Mouse (Mus musculus) cerebellum, adult (tissue): ENCODE data around the gene Atg10.
A peak's percentile ranks its signal among the peaks of the same experiment; 100 is the strongest.

Experiments used
- ATAC-seq: cut with Nextera tagmentation; 2 replicates; pipeline ENCODE4 v1.9.2; 2017; ENCODE audit warnings: mild to moderate bottlenecking, moderate library complexity, mixed read lengths; ENCODE audit not compliant: insufficient number of reproducible peaks, low FRiP score, low TSS enrichment

Gene Atg10

DNA sequence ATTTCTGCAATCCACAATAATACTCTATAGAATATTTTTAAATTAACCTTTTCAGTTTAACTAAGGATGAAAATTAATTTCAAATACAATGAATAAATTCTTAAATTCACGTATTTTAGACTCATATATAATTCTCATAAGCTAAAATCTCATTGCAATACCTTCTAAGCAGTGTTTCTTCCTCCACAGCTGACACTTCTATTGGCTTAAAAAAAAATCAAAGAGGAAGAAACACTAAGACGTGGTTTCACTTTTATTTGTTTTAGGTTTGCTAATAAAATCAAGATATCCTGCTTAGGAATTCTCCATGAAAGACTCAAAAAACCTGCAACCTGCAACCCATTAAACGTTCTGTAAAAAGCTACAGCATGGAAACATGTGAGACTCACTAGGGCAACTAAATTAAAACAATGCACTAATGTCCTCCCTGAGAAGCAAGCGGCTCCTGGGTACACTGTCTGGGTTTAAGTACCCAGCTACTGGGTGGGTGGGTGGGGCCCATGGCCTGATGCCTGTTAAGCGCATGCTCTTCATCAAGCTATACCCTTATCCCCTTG is 90.4 kb downstream of the Atg10 start:
- ATAC-seq, result no peak

DNA sequence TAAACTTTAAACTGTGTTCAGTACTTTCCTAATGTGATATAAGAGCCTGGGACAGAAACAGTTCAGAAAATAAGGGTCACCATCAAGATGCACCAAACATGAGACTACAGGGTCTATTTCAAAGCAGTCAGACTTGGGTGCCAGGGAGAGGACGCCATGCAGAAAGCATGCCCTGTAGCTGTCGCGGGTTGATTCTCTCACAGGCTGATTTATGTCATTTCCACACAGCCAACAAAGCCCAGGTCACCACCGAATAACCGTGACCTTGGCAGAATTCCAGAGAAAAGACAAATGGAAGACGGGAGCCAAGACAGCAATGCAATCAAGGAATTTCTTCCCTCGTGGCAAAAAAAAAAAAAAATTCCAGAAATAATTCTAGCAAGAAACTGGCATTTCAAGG is 94.7 kb downstream of the Atg10 start:
- peak; percentile 46 for ATAC-seq

DNA sequence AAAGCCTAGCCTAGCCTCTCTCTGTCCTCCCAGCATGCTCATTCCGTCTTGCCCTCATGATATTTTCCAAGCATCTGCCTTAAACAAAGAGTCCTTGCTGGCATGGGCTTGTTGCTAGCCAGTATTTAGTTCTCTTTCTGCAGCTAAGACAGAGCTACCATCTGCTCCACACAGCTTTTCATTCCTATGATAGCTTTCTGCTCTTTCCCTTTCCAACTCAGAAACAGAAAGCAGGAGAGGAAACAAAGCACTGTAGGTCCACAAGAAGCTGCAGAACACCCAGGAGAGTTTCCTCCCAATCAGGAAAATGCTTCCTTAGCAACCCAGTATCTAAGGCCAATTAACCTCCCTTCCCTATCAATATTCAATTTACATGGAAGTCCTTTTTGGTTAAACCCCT is 95.2 kb downstream of the Atg10 start:
- peak; percentile 84 for ATAC-seq

GRCm38 (mm10) chr13:91118156-91118555 is 105.6 kb downstream of the Atg10 start:
- ATAC-seq, result no peak

DNA sequence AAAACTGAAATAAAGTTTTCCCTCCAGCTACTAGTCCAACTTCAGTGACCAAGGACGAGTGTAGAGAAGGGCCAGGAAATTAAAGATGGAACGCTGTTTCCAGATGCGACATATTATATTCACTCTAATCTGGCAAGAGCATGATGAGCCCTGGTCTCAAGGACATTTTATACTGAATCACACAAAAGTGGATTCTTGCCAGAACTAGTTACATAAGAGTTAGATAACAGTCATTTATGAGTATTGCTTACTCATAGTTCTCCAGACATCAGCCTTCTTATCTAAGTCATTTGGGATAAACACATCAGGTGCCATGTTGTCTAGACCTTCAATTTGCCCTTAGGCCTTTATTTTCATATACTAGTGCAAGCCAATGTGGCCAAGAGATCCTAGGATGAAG is 108.9 kb downstream of the Atg10 start:
- ATAC-seq, result no peak

- ATAC-seq, result no peak
Measured at GRCm38 (mm10) chr13:91107308-91107946, 116.3 kb downstream of the Atg10 start.

DNA sequence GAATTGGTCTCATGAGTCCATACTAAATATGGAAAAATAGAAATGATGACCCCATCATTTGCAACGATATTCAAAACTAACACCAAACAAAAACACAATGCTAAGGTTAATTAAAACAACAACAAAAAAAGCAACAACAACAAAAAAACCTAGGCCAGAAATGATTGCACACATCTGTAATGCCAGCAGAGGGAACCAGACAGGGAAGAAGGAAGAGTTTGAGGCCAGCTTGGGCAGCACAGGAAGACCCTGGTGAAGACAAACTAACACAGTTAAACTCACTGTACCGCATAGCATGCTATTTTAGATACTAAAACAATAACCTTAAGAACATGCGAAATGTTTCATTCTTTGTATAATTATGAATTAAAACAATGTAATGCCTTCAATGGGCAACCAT is 121.5 kb downstream of the Atg10 start:
- no peak for ATAC-seq

DNA sequence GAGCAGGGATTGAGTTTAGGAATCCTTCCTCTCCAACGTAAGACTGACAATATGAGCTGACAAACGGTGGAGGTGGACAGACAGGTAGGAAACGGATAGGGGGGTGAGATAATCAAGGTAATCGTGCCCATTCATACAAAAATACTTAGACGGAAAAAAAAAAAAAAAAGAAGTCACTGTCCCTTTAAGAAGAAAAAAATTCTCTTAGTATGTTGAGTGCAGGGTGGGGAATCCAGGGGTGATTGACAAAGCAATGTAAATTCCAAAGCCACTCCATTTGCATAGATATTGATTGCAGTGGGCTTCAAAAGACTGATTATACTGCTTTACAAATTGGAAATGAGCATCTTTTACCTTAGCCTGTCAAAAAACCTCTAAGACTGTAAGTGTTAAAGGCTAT is 123.4 kb downstream of the Atg10 start:
- no peak for ATAC-seq

DNA sequence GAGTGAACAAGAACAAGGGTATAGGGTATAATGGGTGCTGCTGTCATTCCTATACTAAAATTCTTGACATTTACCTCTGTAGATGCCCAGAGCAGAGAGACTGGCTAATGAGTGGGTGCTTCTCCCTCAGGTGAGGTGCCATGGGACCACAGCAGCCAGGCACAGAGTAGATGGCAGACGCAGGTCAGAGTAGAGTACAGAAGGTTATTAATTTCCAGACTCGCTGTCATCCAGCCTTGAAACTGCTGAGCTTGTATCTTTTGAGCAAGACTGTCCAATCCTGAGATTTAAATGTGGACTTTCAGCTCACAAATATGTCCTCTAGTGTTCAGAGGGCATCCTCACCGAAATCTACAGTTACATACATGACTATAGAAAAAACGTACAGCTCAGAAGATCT is 128.9 kb downstream of the Atg10 start:
- ATAC-seq, result no peak

DNA sequence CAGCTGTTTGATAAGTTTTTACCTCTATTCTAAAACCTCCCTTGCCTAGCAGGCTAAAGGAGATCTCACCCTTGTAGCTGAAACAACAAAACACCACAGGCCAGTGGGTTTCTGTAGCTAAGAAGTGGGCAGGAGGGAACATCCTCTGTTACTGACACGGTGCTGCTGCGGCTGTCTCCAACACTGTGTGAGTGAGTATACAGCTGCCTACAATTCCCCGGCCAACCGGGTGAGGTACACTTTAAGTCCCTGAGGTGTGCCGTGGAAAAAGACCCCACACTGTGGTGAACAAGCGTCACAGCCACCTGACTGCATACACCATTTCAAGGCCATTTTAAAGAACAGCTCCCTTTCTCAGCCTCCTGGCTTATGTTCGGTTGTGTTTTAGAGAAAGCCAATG is 129.6 kb downstream of the Atg10 start:
- ATAC-seq, result no peak

DNA sequence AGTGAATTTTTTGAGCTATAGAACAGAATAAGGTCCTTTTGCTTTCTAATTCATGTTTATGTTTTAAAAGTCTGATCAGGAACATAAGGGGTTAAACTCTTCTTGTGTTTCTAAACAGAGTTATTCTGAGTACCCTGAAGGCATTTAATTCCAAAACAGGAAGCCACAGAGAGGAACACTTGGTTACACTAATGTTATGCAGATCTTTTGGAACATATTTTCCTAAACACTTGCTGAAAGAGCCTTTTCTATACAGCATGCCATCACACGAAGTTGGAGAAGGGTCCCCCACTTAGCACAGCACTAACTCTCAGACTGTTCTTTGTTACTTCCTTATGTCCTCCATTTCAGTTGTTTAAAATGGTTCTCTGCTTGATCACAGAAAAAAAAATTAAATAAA is 130.2 kb downstream of the Atg10 start:
- ATAC-seq, result no peak

DNA sequence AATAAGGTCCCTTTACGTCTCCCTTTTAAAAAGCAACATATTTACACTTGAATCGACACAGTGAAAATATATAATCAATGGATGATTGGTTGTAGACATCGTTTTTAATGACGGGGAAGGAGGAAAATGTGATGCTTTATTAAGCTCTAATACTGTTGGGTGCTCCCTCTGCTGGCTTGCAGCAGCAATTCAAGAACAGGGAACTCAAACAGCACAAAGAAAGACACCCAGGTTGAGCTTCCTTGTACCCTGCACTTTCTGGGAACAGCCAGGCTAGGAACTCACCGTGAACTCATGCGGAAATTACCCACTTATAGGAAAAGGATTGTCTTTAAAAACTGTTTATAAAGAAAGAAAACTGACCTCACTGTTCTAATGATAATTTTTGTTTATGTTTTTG is 130.6 kb downstream of the Atg10 start:
- peak; percentile 57; the same call in 1 of the 2 replicates for ATAC-seq

- ATAC-seq, result no peak
Measured at GRCm38 (mm10) chr13:91091731-91092190, 132.0 kb downstream of the Atg10 start.

DNA sequence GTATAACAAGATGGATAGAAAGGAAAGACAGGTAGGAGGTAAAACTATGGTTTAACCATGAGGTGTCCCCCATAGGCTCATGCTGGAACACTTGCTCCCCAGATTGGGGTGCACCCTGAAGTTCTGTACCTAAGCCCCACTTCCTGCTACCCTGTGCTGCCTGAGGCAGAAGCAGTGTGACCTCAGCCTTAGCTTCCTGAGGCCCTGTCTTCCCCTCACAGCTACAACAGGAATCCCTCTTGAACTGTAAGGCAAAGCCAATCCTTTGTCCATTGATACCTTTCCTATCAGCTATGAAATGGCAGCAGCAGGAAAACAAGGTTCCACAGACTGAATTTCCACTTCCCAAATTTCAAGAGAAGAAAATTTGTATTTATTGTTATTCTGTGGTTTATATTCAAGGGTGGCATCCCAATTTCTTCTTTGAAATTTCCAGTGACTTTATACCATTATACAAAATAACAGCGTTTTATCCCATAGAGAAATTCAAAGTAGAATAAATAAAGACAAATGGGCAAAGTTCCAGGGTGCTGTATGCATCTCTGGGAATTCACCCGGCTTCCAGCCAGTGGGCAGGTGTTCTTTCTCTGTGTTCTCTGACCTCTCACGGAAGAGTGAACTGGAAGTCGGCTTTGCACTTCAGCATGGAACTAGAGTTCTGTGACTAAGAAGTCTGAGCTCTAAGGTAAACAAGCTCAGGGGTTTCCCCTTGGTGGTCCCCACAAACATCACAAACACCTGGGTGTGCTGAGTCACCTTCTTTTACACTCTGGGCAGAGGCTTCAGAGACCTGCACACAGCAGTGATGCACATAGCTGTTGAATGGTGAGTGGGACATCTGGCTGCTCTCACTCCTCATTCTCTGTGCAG is 132.7 kb downstream of the Atg10 start:
- ATAC-seq, result no peak

DNA sequence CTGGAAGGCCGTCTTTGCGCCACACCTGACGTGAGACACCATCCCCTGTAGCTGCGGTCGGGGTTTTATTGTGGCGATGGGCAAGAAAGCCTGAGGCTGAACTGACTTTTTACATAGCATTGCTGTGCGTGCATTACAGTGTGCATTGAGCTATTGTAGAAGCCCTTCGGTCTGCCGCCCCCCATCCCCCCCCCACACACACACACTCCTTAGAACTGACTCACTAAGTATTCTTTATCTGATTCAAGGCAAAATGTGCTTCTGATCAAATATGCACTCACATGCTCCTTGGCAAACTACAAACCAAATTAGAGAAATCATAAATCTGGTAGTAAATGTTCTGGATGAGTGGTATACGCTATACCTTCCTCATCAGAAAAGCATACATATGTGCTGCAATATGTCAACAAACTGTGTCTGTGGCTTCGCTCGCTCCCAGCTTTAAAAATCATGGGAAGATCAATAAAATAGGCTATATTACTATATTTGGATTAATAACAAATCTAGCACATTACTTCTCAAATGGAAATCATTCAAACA is 137.3 kb downstream of the Atg10 start:
- no peak for ATAC-seq

- ATAC-seq, result no peak
Measured at GRCm38 (mm10) chr13:91072351-91072750, 151.4 kb downstream of the Atg10 start.

GRCm38 (mm10) chr13:91060871-91061270 is 162.9 kb downstream of the Atg10 start:
- no peak for ATAC-seq

DNA sequence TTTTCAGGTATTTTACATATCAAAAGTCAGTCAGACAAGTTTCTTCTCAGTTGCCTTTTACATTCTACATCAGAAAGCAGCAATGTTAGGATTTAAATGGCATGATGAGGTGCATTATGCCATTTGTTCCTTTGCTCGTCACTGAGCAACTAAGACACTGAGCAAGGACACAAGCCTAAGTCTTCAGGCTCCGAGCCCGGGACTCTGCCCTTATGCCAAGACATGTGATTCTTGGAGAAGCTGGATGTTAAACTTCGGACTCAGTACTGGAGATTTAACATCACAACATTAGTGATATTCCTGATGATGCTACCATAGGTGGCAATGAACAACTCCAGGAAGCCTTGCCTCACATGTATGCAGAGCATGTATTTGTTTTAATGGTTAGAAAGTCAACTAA is 175.6 kb downstream of the Atg10 start:
- ATAC-seq, result no peak

DNA sequence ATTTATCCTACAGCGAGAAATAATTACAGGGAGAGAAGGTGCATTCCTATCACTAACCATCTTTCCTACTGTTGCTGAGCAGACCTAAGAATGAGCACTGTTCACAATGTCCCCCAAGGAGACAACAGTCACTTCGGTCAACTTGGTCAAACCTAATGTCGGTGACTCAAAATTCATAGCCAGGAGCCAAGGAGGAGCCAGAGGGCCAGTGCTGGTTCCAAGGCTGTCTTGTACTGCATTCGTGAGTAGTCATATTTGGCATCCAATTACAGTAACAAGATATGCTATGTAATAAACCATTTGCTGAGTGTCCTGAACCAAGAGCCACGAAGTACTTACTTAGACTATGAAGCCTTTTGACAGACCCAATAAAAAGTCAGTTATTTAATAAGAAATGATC is 176.9 kb downstream of the Atg10 start:
- ATAC-seq, result no peak

GRCm38 (mm10) chr13:91041236-91041635 is 182.5 kb downstream of the Atg10 start:
- no peak for ATAC-seq

DNA sequence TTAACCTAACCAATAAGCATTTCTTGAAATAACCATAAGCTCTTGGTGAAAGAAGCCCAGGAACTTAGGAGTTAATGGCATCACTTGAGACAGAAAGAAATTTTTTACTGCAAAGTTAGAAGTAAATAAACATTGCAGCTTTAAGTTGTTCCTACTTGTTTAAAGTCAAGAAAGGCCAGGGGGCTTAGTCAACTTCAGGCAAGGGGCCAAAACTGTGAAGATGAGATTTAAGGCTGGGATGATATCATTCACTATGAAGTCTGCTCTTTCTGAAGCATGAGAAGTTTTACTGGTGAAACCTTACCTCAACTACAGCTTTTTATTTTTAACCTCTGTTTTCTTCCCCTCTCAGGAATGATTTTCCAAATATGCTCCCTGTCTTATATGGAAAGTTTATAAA is 183.3 kb downstream of the Atg10 start:
- ATAC-seq, result no peak
